Mouse (Mus musculus) cerebellum, adult 2 months (tissue): ENCODE results near the gene Gm20521.

Experiments
- CTCF ChIP-seq: fragments of 200-500 bp; IDR thresholded peaks from 2 replicates; pipeline ENCODE4 v1.5.1; 2011; ENCODE audit warnings: low read depth, mild to moderate bottlenecking, control low read depth, low read length, moderate library complexity, borderline replicate concordance; ENCODE audit not compliant: insufficient read depth
- POLR2A ChIP-seq: fragments of 200-500 bp; IDR thresholded peaks from 2 replicates; pipeline ENCODE4 v1.6.1; 2011; ENCODE audit warnings: low read length, control low read depth, borderline replicate concordance; ENCODE audit not compliant: insufficient read depth

DNA sequence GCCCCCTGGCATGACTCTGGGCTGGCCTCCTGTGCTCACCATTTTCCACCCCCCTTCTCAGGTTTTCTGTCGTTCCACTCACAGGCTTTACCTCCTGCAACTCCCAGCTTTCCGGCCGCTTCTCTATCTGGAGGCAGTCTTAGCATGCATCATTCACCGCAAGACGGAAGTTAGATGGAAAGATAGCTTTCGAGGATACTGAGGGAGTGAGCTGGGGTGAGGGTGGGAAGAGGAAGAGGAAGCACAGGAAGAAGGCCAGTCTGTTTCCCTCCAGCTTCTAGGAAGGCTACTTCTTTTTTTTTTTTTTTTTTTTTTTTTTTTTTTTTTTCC lies 53.6 kb downstream of the Gm20521 start:
- no peak for TF ChIP-seq CTCF
- no peak for TF ChIP-seq POLR2A
